ENCODE assay signal across 12 mouse cellular contexts in genomic region chr10:39571011-39571410, GRCm38 (mm10). TPM values are rescaled to one million over a fixed set of nuclear protein-coding genes. Genes with fewer than 3 reads are reported as not detected.
A peak's percentile ranks its signal among the peaks of the same experiment; 100 is the strongest.
DNase-seq lines count a peak whose midpoint lies in the region; ATAC-seq and TF ChIP-seq lines count a peak whose summit lies in the region.
"Had no signal": no experiment of that assay in that cellular context is flagged by ENCODE, and none has a peak within 500 bp of the region (broad histone marks: within the 10 kb centered on the region; RNA-seq: fewer than 3 reads in every experiment).

No protein-coding gene starts in this region.

- TF ChIP-seq CTCF in forebrain, postnatal 0 days (IDR thresholded peaks at IDR 0.05; ENCODE audit: low read depth): no peak

- H3K36me3 ChIP-seq in kidney, embryonic 16.5 days (ENCODE audit: insufficient read depth, low read length): no peaks in the 10 kb centered on the region
- H3K36me3 ChIP-seq in forebrain, postnatal 0 days (ENCODE audit: insufficient read depth): peaks cover 8% of the 10 kb centered on the region
- H3K36me3 ChIP-seq in neural tube, embryonic 12.5 days: peaks cover 12% of the 10 kb centered on the region; the same call in 1 of the 2 replicates

- H3K27ac ChIP-seq in kidney, embryonic 16.5 days (ENCODE audit: low read length): peak overlapping the region; percentile 52
- peak overlapping the region; percentile 77 for H3K27ac ChIP-seq in forebrain, postnatal 0 days (ENCODE audit: low read depth, low read length)
- H3K27ac ChIP-seq in neural tube, embryonic 12.5 days: no peak overlapping the region

- no peaks in the 10 kb centered on the region for H3K9me3 ChIP-seq in kidney, embryonic 16.5 days (ENCODE audit: low read length)
- H3K9me3 ChIP-seq in forebrain, postnatal 0 days (ENCODE audit: low read length): no peaks in the 10 kb centered on the region
- H3K9me3 ChIP-seq in neural tube, embryonic 12.5 days: no peaks in the 10 kb centered on the region

- H3K9ac ChIP-seq in kidney, embryonic 16.5 days (replicated peaks; ENCODE audit: low read length): no peak overlapping the region
- H3K9ac ChIP-seq in forebrain, postnatal 0 days: 0 out of 2 replicates have a peak overlapping the region, but pooled peaks have one; percentile 11
- no peak overlapping the region for H3K9ac ChIP-seq in neural tube, embryonic 12.5 days

- ATAC-seq in kidney, embryonic 16.5 days (ENCODE audit: low FRiP score, low TSS enrichment): no peak
- ATAC-seq in forebrain, postnatal 0 days: peak; percentile 58
- ATAC-seq in neural tube, embryonic 12.5 days (ENCODE audit: low FRiP score, low read depth): peak; percentile 14; the same call in 1 of the 2 replicates

- DNase-seq in kidney, adult 8-10 months: no peak
- DNase-seq in adrenal gland, postnatal 36 days: peak; percentile 30 to 51
- DNase-seq in forebrain, postnatal 0 days: peak; percentile 65
- DNase-seq in layer of hippocampus, postnatal 10 days (ENCODE audit: low spot score in 2 of 2): no peak
- no peak for DNase-seq in thymus, adult 18-20 months
- DNase-seq in testis, postnatal 14 days (ENCODE audit: low spot score): no peak
- DNase-seq: heart, adult 11 months; layer of hippocampus, adult 9-11 months; lung, adult 18-20 months; thymus, postnatal 36 days had no signal

- H3K4me3 ChIP-seq in kidney, embryonic 16.5 days (ENCODE audit: low read length): no peak overlapping the region
- H3K4me3 ChIP-seq in forebrain, postnatal 0 days (ENCODE audit: low read depth, low read length): no peak overlapping the region
- H3K4me3 ChIP-seq in neural tube, embryonic 12.5 days: no peak overlapping the region

- 39% methylated on average over 7 of the region's 7 CpGs for WGBS in kidney, embryonic 16.5 days
- WGBS in forebrain, postnatal 0 days: 25% methylated on average over 7 of the region's 7 CpGs
- WGBS in neural tube, embryonic 12.5 days: 48% methylated on average over 7 of the region's 7 CpGs

- H3K4me1 ChIP-seq in kidney, embryonic 16.5 days (ENCODE audit: insufficient read depth, low read length): peaks cover 34% of the 10 kb centered on the region
- peaks cover 25% of the 10 kb centered on the region for H3K4me1 ChIP-seq in forebrain, postnatal 0 days (ENCODE audit: insufficient read depth)
- peaks cover 29% of the 10 kb centered on the region for H3K4me1 ChIP-seq in neural tube, embryonic 12.5 days

- H3K4me2 ChIP-seq in kidney, embryonic 16.5 days (replicated peaks; ENCODE audit: low read depth, low read length): no peak overlapping the region
- H3K4me2 ChIP-seq in forebrain, postnatal 0 days (ENCODE audit: low read depth): no peak overlapping the region
- H3K4me2 ChIP-seq in neural tube, embryonic 12.5 days (replicated peaks): no peak overlapping the region

- no peaks in the 10 kb centered on the region for H3K27me3 ChIP-seq in kidney, embryonic 16.5 days (ENCODE audit: insufficient read depth, low read length)
- H3K27me3 ChIP-seq in forebrain, postnatal 0 days (ENCODE audit: insufficient read depth, low read length): no peaks in the 10 kb centered on the region
- H3K27me3 ChIP-seq in neural tube, embryonic 12.5 days (replicated peaks): no peaks in the 10 kb centered on the region

RNA-seq across cellular contexts. Expression of gene Traf3ip2, which starts 41.7 kb away (rescaled TPM):
- polyA plus RNA-seq in kidney, embryonic 16.5 days (2015; fragmentation: Nextera tagmentation; extraction: Ambion mirVana): 18.4 and 18.9 TPM in 2 replicates
- 10 to 100 TPM; 12.5 to 18.9 TPM for total RNA-seq in adrenal gland, postnatal 36 days (2021)
- 0.24 and 0.77 TPM in 2 replicates for total RNA-seq in forebrain, postnatal 0 days (2014; rRNA removed)
- polyA plus RNA-seq in forebrain, postnatal 0 days (2015; fragmentation: Nextera tagmentation; extraction: Ambion mirVana): 4.8 and 6.0 TPM in 2 replicates
- polyA plus RNA-seq in neural tube, embryonic 12.5 days (2016; fragmentation: Nextera tagmentation; extraction: Ambion mirVana): 5.4 and 7.2 TPM in 2 replicates
- 1 to 10 TPM; 1.9 to 2.0 TPM for total RNA-seq in layer of hippocampus, postnatal 10 days (2021)

Comparison
In these comparisons a context has a peak if more than half of its experiments do, and no peak if none do; other contexts are left out.
1. DNase-seq: peak in adrenal gland, postnatal 36 days (2 of 2) and forebrain, postnatal 0 days (single experiment); none in kidney, adult 8-10 months (0 of 2), layer of hippocampus, postnatal 10 days (0 of 2), thymus, adult 18-20 months (0 of 2) and testis, postnatal 14 days (single experiment).